Mouse (Mus musculus): ENCODE results near the gene Mepce. TPM values are rescaled to one million over a fixed set of nuclear protein-coding genes. Genes with fewer than 3 reads are reported as not detected.
A peak's percentile ranks its signal among the peaks of the same experiment; 100 is the strongest.

Mepce gene
- polyA plus RNA-seq, 1 experiment = 33.9 TPM

DNA sequence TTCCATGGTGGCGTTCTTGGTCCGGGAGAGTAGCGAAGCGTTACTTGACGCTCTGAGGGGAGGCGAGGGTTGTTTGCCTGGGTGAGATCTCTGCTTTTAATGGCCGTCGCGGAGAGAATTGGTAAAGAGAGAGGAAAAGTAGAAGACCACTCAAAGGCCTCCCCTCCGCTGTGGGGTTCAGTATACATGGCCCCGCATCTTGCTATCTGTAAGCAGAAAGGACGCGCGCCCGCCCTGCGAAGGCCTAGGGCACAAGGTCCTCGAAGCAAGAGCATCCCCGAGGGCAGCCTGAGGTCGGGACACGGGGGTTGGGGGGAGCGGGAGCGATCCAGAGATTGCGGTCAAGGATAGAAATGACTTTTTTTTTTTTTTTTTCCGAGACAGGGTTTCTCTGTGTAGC, 716 bp upstream of the Mepce start:
- DNase-seq (ENCODE audit: low spot score) = peak; percentile 28

DNA sequence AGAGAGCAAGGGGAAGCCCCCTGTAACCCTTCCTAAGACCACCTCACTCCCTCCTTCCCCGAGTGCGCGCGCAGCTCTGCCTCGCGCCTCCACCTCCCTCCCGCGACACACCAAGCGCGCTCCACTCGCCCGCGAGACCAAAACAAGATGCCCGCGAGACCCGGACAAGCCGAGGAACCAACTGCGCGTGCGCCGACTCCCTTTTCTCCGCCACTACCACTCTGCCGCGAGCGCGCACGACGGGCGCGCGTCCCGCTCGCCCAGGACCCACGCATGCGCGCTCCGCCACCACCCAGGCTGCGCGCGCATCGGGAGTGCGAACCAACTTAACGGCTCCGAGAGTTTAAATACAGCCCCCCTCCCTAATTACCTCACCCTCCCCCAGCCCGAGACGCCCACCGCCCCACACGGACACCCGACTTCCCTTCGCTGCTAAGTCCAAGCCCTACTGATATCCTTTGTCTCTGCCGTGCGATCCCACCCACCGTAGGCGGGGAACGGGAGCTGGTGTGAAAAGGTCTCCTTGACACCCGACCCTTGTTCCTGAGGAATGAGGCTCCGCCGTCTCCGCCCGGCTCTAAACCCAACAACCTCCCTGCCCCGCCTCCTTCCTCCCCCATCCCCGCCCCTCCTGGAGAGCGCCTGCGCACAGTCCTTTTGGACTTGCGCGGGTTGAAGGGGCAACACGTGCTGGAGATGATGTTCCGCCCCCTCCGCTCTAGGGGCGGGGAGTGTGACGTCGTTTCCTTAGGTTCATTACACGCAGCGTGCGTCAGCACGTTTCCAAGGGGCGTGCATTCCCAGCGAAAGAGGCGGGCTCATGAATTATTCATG, 1.1 kb downstream of the Mepce start:
- peak; percentile 98 for DNase-seq (ENCODE audit: low spot score)

DNA sequence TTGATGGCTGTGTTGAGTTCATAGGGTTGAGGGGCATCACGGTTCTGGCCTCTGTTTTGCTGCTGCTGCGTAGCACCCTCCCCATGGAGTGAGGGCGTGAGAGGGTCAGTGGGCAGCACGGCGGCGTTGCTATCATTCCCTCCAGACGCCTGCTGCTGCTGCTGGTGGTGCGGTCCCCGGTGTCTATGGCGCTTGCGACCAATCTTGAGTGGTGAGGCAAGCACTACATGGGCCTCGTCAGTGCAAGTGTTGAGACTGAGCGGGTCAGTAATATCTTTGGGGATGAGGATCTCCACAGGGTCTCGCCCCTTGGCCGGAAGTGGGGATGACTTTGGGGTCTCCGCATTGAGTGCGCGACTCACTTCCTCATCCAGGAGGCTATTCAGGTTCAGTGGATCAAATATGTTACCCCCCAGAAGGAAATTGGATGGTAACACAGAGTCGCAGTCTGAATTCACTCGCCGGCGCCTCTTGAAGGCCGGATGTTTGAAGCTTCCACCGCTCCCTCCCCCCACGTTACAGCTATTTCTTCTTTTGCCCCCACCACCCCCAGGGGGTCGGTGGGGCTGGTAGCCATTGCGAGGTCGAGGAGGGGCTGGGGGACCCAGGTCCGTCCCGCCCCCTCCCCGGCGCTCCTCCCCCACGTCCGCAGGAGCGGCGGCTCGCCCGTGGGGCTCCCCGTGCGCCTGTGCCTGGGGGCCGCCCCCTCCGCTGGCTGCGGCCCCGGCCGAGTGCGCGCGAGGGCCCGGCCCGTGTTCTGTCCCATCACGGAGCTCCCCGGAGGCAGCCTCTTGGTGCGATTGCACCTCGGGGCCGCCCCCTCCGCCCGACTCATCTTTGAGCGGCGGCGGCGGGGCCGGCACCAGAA, 2.1 kb downstream of the Mepce start:
- peak; percentile 68 for DNase-seq (ENCODE audit: low spot score)

DNA sequence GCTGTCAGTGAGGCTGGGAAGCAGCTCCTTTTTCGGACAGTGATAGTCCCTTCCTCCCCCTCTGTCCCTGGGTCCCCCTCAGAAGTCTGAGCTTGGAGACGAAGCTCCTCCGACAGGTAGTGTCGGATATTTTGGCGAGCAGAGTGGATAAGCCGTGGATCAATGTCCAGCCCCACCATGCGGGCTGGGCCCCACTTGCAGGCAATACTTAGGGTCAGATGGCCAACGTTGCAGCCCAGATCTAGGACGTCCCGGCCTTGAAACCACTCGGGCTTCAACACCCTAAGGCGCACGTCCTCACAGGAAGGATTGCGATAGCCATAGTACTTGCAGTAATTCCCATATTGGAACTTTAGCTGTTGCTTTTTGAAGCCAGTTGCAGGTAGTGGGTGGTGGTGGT, 2.9 kb downstream of the Mepce start:
- DNase-seq (ENCODE audit: low spot score) = no peak

DNA sequence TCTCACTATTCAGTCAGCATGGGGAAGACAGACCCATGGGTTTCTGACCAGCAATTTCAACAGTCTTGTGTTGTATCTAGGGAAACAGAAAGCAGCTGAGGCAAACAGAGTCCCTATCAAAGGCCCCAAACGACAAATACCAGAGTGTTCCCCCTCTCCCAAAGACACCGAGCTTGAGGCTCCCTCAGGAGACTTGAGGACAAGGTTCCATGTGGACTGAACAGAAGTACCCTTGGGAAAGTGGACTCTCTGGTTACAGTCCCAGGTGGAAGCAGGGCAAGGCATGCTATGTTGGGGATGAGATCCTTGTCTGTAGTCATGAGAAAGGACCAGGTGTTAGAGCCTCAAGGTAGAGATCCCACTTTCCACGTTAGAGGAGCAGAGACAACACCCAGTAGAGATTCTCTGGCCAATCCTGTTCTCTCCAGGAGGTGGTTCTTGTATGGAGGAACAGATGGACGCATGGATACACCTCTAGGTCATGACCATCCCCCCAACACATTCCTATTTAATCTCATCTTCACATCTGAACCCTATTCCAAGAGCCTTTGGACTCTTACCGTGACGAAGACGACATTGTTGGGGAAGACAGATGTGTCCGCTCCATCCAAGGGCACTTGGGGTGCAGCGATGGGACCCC, 3.4 kb downstream of the Mepce start:
- no peak for DNase-seq (ENCODE audit: low spot score)

DNA sequence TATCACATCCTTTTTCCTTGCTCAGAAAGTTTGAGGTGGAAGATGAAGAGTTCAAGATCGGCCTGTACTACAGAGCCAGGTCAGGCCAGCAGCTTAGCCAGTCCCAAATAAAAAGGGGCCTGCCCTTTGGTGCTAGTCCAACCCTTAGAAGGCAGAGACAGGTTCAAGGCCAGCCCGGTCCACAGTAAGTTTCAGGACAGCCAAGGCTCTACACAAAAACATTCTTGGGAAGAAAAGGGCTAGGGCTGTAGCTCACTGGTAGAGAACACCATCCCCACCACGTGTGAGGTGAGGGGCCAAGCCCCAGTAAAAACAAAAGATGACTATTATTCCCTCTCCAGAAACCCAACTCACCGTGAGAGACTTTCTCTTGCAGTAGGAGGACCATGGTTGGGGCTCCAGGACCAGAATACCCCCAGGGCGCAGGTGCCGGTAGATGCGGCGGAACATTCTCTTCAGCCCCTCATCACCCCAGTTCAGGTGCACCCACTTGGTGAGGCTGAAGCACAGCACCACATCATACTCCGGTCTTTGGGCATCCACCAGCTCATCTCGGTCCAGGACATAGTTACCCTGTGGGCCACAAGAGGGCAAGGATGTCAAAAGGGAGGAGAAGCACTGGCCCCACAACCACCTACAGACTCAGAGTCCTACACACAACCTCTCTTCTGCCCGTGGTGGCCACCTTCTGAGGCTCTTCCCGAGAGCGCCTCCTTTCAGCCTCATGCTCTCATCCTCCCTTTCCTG, 4.5 kb downstream of the Mepce start:
- no peak for DNase-seq (ENCODE audit: low spot score)

DNA sequence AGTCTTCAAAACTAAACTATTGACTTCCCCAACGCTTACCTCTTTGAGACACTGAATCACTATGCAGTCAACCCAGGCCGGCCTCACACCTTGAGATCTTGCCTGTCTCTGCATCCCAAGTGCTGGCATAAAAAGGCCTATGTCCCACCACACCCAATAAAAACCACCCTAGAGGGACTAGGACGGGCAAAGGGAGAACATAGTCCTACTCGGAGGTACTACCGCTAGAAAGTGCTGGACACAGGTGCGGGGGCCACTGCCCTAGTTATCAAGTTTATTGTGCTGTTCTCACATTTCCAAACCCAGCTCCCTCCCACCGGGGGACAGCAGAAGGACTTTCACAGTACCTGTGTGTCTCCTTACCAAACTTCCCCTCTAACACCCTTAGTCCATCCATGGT, 5.8 kb downstream of the Mepce start:
- no peak for DNase-seq (ENCODE audit: low spot score)

DNA sequence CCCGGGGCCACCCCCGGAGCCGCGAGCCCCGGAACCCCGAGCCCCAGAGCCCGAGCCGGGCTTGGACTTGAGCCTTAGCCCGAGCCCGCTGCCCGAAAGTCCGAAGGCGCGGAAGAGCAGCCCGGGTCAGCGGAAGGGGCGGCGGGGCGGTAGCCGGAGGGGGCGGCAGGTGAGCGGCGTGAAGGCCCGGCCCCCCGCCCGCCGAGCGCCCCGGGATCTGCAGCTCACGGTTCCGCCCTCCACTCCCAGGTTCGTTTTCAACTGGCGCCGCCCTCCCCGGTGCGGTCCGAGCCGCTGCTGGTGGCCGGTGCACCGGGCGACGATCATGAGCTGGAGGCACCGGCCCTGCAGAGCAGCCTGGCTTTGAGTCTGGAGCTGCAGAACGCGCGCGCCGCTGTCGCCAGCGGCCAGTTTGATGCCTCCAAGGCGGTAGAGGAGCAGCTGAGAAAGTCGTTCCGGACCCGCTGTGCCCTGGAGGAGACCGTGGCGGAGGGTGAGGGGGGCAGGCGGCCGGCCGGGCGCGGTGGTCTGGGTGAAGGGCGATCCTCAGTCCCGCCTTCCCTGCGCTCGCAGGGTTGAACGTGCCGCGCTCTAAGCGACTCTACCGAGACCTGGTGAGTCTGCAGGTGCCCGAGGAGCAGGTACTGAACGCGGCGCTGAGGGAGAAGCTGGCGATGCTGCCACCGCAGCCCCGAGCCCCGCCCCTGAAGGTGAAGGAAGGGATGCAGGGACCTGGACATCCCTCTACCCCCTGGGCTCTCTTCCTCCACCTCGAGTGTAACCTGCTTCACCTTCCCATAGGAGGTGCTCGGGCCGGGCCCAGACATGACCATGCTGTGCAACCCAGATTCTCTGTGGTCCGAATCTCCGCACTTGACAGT, 8.2 kb downstream of the Mepce start:
- peak; percentile 52 for DNase-seq (ENCODE audit: low spot score)

DNA sequence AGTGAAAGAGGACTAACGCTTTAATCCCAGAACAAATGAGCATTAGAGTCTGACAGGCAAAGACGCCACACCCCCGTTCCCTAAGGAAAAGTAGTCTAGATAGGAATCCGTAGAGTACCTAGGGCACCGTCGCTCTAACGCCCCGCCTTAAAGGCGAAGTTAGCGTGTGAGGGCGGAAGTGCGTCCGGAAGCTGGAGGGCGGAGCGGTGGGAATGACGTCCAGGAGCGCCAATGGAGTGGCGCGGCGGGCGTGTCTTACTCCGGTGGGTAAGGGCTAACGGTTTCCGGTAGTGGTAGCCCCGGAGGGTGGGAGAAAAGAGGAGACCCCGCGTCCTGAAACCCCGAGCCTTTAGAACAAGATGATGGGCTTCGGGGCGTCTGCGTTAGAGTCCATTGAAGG, 8.8 kb downstream of the Mepce start, which contains the start of gene Ppp1r35:
Gene Ppp1r35 (plus strand): TSS at position 215 of the 400 bp plus-strand sequence.
- DNase-seq (ENCODE audit: low spot score) = peak; percentile 85

DNA sequence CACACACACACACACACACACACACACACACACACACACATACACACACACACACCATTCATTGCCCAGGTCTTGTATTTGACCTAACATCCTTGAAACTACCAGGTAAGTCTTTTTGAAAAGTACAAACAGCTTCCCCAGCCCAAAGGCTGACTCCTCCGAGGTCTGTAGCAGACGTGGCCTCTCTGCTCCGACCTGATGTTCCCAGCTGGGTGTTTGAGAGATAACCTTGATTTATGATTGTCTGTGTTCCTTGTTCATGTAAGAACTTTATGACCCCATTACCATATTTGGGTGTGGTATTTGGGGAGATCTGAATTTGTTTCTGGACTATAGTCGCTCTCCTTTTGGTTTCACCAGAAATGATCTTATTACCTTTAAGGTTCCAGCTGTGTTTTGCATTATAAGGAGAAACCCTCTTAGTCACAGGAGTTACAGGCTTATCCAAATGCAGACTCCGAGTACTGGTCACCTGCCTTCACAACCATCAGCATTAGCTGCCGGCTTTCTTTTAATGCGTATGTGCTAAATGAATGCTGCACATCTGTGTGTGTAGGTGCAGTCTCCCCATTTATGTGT, 10.1 kb downstream of the Mepce start:
- DNase-seq (ENCODE audit: low spot score) = no peak

DNA sequence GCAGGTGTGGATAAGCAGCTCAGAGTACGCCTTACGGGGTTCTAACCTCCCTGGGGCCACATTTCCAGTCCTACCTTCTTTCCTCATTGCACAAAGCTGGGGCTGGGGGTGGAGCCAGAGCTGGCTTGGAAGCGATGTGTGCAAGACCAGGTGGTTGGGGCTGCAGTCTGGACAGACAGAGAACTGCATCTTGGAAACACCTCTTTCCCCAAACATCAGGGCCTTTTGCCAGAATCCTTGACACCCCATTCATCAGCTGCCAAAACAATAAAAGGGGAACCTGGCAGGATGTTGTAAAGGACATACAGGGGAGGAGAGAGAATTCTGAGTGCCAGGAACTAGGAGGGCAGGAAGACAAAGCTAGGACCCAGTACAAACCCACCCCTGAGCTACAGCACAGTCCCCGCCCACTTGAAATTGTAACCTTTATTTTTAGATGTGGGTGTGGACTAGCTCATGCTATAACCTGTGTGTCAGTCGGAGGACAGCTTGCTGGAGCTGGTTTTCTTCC, 11.0 kb downstream of the Mepce start:
- DNase-seq (ENCODE audit: low spot score) = no peak

DNA sequence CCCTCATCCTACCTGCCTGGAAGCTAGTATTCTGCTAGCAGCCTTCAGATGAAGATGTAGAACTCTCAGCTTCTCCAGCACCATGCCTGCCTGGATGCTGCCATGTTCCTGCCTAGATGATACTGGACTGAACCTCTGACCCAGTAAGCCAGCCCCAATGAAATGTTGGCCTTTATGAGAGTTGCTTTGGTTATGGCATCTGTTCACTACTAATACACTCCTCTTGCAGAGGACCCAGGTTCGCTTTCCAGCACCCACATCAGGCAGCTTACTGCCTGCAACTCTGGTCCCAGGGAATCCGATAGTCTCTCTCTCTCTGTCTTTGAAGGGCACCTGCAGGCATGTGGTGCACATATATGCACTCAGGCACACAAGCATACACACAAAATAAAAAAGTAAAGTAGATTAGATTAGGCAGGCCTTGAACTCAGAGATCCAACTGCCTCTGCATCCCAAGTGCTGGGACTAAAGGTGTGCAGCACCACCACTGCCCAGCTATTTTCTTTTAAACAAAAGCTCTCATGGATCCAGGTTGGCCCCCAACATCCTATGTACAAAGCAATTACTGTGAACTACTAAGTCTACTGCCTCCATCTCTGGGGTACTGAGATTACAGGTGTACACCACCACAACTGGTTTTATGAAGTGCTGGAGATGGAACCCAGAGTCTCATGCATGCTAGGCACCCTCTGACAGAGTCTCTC, 11.7 kb downstream of the Mepce start:
- DNase-seq (ENCODE audit: low spot score) = no peak

DNA sequence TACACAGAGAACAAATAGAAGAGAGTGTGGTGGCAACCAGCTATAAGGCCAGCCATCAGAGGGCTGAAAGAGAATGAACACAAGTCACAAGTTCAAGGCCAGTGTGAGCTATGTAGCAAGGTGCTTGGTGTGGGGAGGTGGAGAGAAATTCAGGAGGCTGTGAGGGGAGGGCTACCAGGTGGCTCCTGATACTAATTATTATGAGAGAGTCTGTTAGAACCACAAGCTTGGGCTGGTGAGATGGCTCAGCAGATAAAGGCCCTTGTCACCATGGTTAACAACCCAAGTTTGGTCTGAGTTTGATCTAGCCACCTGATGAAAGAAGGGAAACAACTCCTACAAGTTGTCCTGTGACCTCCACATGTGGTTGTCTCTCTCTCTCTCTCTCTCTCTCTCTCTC, 14.7 kb downstream of the Mepce start:
- DNase-seq (ENCODE audit: low spot score) = no peak

DNA sequence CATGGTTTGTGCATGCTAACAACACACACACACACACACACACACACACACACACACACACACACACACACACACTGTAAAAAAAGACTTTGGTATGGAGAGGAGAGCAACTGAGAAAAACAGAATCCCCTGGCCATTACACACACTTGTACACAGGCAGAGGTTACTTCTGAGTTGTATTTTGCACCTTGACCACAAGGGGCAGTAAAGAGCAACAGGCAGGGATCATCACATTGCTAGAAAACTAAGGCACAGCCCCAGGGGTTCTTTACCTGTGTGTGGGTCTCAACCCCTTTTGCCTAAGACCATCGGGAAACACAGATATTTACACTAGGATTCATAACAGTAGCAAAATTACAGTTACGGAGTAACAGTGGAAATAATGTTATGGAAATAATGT, 16.7 kb downstream of the Mepce start:
- no peak for DNase-seq (ENCODE audit: low spot score)

DNA sequence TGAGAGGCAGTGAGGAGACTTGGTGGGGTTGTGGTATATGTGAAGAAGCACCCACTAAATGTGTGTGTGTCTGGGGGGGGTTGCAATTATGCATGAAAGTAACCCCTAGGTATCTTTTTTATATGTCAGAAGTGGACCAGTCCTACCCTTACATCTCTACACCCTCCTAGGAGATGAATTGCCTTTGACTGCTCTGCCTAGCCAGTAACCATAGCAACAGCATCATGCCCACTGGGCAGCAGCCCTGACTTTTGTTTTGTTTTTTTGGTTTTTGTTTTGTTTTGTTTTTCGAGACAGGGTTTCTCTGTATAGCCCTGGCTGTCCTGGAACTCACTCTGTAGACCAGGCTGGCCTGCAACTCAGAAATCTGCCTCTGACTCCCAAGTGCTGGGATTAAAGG, 19.0 kb downstream of the Mepce start:
- DNase-seq (ENCODE audit: low spot score) = no peak

DNA sequence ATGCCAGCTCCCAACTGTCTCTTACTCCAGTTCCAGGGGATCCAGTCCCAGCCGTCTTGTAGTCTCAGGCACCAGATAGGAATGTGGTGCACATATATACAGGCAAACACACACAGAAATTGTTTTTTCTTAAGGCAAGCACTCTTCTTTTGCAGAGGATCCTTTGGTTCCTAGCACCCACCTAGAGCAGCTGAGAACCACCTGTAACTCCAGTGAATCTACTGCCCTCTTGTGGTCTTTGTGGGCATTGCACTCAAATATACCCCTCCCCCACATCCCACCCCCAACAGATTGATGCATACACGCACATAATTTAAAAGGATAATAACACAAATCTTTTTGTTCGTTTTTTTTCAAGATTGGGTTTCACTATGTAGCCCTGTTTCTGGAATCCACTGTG, 21.2 kb downstream of the Mepce start:
- DNase-seq (ENCODE audit: low spot score) = no peak

DNA sequence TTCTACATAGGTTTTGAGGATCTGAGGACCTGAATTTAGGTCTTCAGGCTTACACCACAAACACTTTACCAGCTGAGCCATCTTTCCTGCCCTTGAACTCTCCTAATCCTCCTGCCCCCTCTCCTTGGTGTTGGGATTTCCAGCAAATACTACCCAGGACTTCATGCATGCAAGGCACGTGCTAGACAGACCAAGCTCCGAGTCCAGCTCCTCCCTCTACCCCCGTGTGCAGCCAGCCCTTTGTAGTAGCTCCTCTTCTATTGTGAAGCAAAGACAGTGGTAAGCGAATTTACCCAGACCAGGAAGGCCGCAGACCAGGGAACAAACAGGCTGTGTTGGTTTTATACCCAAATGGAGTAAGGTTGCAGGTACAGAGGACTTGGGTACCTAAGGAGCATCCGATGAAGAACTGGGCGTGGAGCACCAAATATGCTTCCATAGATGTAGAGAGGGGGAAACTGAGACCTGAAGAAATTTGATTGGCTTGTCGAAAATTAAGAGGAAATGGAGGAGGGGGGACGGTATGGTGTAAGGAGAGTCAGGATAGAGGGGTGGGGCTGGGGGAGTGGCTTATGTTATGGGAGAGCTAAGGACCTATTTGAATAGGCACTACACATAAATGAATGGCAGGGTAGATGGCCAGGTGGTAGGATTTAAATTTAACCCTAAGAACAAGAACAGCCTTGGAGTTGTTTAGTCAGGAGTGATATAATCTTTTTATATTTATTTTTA, 22.7 kb downstream of the Mepce start:
- no peak for DNase-seq (ENCODE audit: low spot score)

DNA sequence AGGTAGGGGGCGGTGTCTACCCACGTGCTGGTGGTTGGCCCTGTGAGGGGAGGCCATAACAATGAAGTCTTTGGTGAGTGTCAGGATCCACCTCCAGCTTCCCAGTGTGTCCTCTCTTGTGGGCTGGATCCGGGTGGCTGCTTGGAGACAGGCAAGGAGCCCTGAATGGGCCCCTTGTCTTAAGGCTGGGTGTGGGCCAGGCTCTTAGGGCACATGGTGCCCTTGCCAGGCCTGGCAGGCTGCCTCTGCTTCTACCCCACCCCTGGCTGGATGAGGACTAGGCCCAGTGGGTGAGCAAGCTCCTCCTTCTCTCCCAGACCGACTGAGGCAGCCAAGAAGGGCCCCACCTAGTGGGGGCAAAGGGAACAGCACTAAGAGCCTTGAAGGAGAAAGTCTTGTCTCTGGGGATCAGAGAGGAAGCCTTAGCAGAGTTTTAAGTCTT, 27.5 kb downstream of the Mepce start:
- DNase-seq (ENCODE audit: low spot score) = peak; percentile 66
